Mouse (Mus musculus): ENCODE data around the gene Vwa3a. TPM values are rescaled to one million over a fixed set of nuclear protein-coding genes. Genes with fewer than 3 reads are reported as not detected.

The Vwa3a gene
- total RNA-seq, 2 experiments from 2014 or later = 12.2 to 18.0 TPM

- no peak for DNase-seq (ENCODE audit: low spot score in 2 of 2)
- intact Hi-C loops (cut with DNase I) = no loop called here
Observed at GRCm38 (mm10) chr7:120743366-120744351, 4.5 kb downstream of the Vwa3a start.

DNA sequence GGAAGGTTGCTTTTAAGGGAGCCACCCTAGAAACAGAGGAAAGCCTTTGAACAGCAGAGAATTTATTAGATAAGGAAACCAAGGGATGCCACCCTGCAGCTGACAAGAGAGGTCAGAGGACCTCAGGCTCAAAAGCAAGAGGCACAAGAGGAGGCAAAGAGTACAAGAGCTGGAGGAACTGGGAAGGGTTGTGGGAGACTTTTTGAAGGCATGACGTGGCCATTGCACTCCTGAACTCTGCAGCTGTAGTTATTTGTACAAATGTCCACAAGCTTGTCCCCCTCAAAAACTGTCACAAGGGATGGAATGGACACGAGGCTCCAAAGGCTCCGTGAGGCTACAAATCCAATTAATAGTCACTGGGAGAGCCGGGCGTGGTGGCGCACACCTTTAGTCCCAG is 5.5 kb downstream of the Vwa3a start:
- DNase-seq (ENCODE audit: low spot score in 2 of 2) = no peak
- intact Hi-C loops (cut with DNase I) = no loop called here

GRCm38 (mm10) chr7:120746029-120746428 is 6.9 kb downstream of the Vwa3a start:
- intact Hi-C loops (cut with DNase I) = no loop called here
- DNase-seq (ENCODE audit: low spot score in 2 of 2) = no peak

GRCm38 (mm10) chr7:120746821-120747220 is 7.7 kb downstream of the Vwa3a start:
- no peak for DNase-seq (ENCODE audit: low spot score in 2 of 2)
- intact Hi-C loops (cut with DNase I) = no loop called here

GRCm38 (mm10) chr7:120748478-120748877 is 9.4 kb downstream of the Vwa3a start:
- intact Hi-C loops (cut with DNase I) = no loop called here
- no peak for DNase-seq (ENCODE audit: low spot score in 2 of 2)

- no peak for DNase-seq (ENCODE audit: low spot score in 2 of 2)
- intact Hi-C loops (cut with DNase I) = no loop called here
Observed at GRCm38 (mm10) chr7:120751330-120751729, 12.2 kb downstream of the Vwa3a start.

DNA sequence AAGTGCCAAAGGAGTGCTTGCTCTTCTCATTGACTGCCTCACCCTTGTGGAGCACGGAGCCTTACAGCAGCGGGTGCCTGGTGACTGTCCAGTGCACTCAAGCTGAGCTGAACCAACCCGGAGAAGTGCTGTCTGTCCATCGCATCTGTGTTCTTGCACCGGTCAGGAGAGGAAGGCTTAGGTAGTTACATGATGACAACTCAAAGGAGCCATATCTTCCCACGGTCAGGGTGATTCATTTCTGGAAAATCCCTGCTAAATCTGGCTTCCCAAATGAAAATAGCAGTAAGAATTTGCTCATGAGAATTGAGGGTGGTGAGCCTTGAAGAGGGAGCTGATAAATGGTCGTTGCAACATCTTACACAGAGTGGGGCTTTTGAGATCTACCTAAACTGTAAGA is 12.8 kb downstream of the Vwa3a start:
- peak in 1 of 2 experiments; percentile 81 for DNase-seq (ENCODE audit: low spot score in 2 of 2)
- intact Hi-C loops (cut with DNase I) = no loop called here

- intact Hi-C loops (cut with DNase I) = loop anchor here (1.0 to 5.0 kb wide), 2 partner anchors 68 to 84 kb away; partner anchors contain the start of gene Pdzd9
- peak; percentile 81 to 85 for DNase-seq (ENCODE audit: low spot score in 2 of 2)
Observed at GRCm38 (mm10) chr7:120754671-120755070, 15.6 kb downstream of the Vwa3a start.

DNA sequence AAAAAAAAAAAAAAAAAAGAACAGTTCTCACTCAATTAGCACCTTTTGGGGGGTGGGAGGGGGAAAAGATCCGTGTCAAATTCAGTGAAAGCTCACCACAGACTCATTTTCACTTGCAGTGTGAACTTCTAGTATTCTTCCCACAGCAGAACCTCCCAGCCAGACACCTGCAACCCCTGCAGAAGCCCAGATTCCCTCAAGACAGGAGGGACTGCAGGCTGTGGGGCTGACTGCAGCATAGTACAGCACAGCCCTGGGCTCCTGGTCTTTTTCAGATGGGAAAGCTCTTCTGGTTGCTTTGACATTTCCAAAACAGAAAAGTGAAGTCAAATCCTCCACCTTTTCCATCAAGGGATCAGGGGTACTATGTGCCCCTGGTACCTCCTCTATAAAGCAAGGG is 28.3 kb downstream of the Vwa3a start:
- intact Hi-C loops (cut with DNase I) = no loop called here
- no peak for DNase-seq (ENCODE audit: low spot score in 2 of 2)

DNA sequence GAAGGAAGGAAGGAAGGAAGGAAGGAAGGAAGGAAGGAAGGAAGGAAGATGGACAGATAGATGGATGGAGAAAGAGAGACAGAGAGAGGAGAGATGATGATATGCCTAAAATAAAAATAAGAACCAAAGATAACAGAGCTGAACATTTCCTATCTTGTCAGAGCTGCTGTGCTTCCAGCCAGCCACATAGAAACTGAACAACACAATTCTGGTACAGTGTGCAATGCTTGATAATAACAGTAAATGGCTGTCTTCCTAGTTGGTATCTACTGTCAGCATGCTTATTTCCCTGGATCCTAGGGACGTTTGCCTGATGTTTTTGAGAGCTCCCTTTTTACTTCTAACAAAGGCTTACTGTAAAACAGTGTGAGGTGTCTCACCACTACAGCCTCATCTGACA is 32.3 kb downstream of the Vwa3a start:
- intact Hi-C loops (cut with DNase I) = no loop called here
- DNase-seq (ENCODE audit: low spot score in 2 of 2) = no peak

DNA sequence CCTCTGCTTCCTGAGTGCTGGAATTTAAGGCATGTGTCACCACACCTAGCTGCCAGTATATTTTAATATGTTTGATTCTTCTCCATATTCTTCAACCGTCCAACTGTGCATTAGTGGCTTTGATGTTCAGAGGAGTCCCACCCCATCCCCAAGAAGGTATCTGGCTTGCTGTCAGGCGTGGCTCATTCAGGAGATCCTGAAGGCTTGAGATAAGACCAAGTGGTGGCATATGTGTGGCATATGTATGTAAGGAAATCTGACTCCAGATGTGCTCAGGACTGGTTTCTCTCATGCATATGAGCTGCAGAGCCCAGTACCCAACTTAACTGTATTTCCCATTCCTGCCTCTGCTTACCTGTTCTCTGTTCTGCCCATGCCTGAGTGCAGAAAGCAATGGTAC is 38.9 kb downstream of the Vwa3a start:
- intact Hi-C loops (cut with DNase I) = no loop called here
- no peak for DNase-seq (ENCODE audit: low spot score in 2 of 2)

DNA sequence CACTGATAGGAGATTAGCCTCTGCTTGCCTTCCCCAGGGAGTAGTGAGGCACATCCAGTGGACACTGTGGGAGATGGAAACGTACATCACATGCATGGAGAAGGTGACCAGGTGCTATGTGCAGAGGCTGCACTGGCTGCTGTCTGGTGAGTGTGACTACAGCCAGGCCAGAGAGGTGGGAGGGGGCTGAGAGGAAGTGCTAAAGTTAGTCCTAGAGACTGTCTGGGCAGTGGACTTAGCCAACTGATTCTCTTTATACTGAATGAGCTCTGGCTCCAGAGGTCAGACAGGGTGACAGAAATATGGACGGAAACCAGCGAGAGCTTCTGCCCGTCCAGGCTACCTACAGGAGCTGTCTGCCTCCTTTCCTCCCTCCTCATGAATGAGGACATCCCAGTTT is 56.4 kb downstream of the Vwa3a start:
- intact Hi-C loops (cut with DNase I) = no loop called here
- DNase-seq (ENCODE audit: low spot score in 2 of 2) = no peak

- DNase-seq (ENCODE audit: low spot score in 2 of 2) = no peak
- intact Hi-C loops (cut with DNase I) = no loop called here
Observed at GRCm38 (mm10) chr7:120796369-120796768, 57.3 kb downstream of the Vwa3a start.

- intact Hi-C loops (cut with DNase I) = no loop called here
- DNase-seq (ENCODE audit: low spot score in 2 of 2) = peak in 1 of 2 experiments; percentile 65
Observed at GRCm38 (mm10) chr7:120803268-120803667, 64.2 kb downstream of the Vwa3a start.

DNA sequence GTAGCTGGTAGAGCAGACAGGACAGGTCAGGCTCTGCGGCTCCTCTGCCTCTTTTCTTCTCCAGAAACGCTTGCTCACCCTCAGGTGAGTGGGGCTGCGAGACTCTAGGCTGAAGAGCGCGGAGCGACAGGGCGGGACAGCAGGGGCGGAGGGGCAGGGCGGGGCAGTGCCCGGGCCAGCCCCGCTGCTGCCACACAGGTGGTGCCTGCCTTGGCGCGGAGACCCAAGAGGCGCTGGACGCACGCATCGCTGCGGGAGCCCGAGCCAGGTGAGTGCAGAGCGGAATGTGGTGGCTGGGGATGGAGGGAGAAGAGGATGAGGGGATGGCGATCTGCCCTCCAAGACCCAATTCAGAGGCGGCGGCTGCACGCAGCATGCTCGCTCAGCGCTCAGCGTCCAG is 70.6 kb downstream of the Vwa3a start:
- no peak for DNase-seq (ENCODE audit: low spot score in 2 of 2)
- intact Hi-C loops (cut with DNase I) = loop anchor here (5.0 kb wide), 1 partner anchor 47 kb away; no protein-coding TSS in a partner anchor

GRCm38 (mm10) chr7:120811834-120812415 is 72.8 kb downstream of the Vwa3a start, which contains the start of gene Gm5737:
Gene Gm5737 (plus strand): TSS chr7:120812365.
- DNase-seq (ENCODE audit: low spot score in 2 of 2) = no peak
- intact Hi-C loops (cut with DNase I) = loop anchor here (5.0 kb wide), 1 partner anchor 50 kb away; no protein-coding TSS in a partner anchor

- DNase-seq (ENCODE audit: low spot score in 2 of 2) = no peak
Observed at GRCm38 (mm10) chr7:120817552-120817951, 78.4 kb downstream of the Vwa3a start.

DNA sequence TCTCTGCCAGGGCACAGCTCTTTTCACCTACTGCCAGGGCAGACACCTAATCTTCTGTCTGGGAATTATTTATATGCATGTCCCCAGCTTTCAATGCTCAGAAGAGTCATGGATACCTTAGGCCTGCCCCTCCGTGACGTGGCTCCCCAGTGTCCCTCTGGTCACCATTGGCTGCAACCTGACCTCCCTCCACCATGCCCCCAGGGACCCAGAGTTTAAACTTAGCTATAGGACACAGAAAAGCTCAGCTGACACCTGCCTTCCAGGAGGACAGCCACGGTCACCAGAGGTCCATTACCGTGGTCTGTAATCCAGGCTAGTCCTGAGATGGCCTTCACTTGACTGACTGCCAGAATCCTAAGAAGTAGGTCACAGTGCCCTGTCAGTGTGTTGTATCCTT is 80.3 kb downstream of the Vwa3a start:
- DNase-seq (ENCODE audit: low spot score in 2 of 2) = no peak
- intact Hi-C loops (cut with DNase I) = no loop called here

More at GRCm38 (mm10) chr7:120817552-120817951, 78.4 kb downstream of the Vwa3a start:
- intact Hi-C loops (cut with DNase I) = no loop called here

GRCm38 (mm10) chr7:120823248-120823647 is 84.1 kb downstream of the Vwa3a start:
- DNase-seq (ENCODE audit: low spot score in 2 of 2) = peak; percentile 63 to 71
- intact Hi-C loops (cut with DNase I) = loop anchor here (1.0 to 5.0 kb wide), 3 partner anchors 66 to 188 kb away; partner anchors contain the start of genes Pdzd9 and Uqcrc2

- DNase-seq (ENCODE audit: low spot score in 2 of 2) = peak; percentile 34 to 78
- intact Hi-C loops (cut with DNase I) = loop anchor here (1.0 kb wide), 1 partner anchor 113 kb away; no protein-coding TSS in a partner anchor
Observed at GRCm38 (mm10) chr7:120825097-120825496, 86.0 kb downstream of the Vwa3a start.

All from left cerebral cortex, postnatal 25 days (tissue).